Mouse (Mus musculus): ENCODE data around the gene Mymk. TPM values are rescaled to one million over a fixed set of nuclear protein-coding genes. Genes with fewer than 3 reads are reported as not detected.

Mymk gene
- total and polyA plus RNA-seq, 2 experiments: not detected

DNA sequence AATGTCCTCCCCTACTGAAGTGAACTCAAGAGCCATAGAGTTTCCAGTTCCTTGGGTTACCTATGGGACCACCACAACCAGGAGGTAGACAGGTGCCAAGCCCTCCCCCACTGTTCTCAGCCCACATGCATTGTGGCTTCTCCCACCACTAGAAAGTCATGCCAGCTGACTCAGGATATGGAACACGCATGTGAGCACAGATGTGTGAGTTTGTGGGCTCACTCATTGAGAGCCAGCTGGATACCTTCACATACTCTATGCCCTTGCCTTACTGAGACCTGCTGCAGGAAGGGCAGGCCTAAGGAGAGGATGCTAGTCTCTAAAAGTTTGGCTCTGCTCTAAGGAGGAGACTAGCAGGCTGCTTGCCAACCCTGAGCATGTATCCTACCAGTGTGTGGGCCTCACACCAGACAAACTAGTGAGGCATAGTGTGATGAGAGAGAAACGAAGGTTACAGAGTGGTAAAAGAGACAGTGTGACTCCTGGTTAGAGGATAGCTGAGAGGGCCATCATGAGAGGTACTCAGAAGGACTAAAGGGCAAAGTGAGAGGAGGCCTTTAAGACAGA is 1.6 kb downstream of the Mymk start:
- Histone ChIP-seq H3K79me2 (ENCODE audit: control insufficient read depth, insufficient read depth, low read length) (no peaks in the 10 kb centered on the region), H3K4me3 (ENCODE audit: insufficient read depth, low read depth, low read length) (no peak overlapping the region), H3K27ac (replicated peaks; ENCODE audit: insufficient read depth, low read depth, low read length) (no peak overlapping the region), H3K4me1 (ENCODE audit: control insufficient read depth, insufficient read depth, low read length) (no peaks in the 10 kb centered on the region), H3K36me3 (ENCODE audit: control insufficient read depth, insufficient read depth, low read length) (no peaks in the 10 kb centered on the region), H3K9ac (ENCODE audit: low read depth, low read length) (no peak overlapping the region), H3K27me3 (ENCODE audit: control insufficient read depth, insufficient read depth, low read length) (no peaks in the 10 kb centered on the region)
- WGBS: 88% methylated on average over 2 of the region's 2 CpGs
- TF ChIP-seq POLR2A (IDR thresholded peaks at IDR 0.05; ENCODE audit: extremely low read depth, insufficient read depth, low read length): no peak
- no peak for DNase-seq (ENCODE audit: extremely low read depth, low read depth, low spot score)

DNA sequence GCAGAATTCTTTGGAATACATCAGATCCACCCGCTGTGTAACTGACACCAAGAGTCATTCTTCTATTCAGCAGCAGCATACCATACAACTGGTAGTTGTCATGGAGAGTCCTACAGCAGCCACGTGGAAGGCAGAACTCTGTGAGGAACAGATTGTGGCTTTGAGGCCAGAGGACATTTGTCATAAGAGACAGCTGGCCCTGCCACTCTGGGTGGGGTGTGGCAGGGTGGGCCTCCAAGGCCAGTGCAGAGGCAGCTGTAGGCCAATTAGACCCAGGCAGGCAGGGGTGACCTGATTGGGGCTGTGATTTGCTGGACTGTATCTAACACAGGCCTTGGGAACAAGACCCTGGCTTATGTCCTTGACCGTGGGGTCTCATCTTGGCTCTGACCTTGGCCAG is 2.3 kb downstream of the Mymk start:
- WGBS: 76% methylated on average over 3 of the region's 3 CpGs
- no peaks in the 10 kb centered on the region for H3K27me3 ChIP-seq (ENCODE audit: control insufficient read depth, insufficient read depth, low read length)
- no peak for DNase-seq (ENCODE audit: extremely low read depth, low read depth, low spot score)
- no peak overlapping the region for H3K9ac ChIP-seq (ENCODE audit: low read depth, low read length)
- TF ChIP-seq POLR2A (IDR thresholded peaks at IDR 0.05; ENCODE audit: extremely low read depth, insufficient read depth, low read length) (no peak), CTCF (IDR thresholded peaks at IDR 0.05; ENCODE audit: low read depth, low read length) (no peak)
- no peak overlapping the region for H3K27ac ChIP-seq (replicated peaks; ENCODE audit: insufficient read depth, low read depth, low read length)
- H3K36me3 ChIP-seq (ENCODE audit: control insufficient read depth, insufficient read depth, low read length): no peaks in the 10 kb centered on the region
- H3K4me1 ChIP-seq (ENCODE audit: control insufficient read depth, insufficient read depth, low read length): no peaks in the 10 kb centered on the region
- H3K4me3 ChIP-seq (ENCODE audit: insufficient read depth, low read depth, low read length): no peak overlapping the region
- H3K79me2 ChIP-seq (ENCODE audit: control insufficient read depth, insufficient read depth, low read length): no peaks in the 10 kb centered on the region

DNA sequence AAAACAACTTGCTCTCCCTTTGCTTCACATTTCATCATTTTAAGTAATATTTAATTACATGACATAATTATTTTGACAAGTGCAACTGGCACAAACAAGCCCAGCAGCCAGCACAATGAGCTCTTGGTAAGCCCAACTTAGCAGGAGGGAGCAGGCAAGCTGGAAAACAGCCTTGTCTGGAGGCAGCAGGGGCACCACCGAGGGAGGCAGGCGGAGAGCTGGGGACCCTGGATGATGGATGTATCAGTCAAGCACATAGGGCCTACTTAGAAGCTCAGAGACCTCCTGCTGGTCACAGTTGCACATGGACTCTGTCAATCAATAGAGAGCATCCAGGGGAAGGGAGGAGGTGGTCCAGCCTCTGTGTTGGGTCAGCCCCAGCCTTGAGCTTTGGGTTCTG is 4.0 kb downstream of the Mymk start:
- H3K9ac ChIP-seq (ENCODE audit: low read depth, low read length): no peak overlapping the region
- 86% methylated on average over 2 of the region's 2 CpGs for WGBS

DNA sequence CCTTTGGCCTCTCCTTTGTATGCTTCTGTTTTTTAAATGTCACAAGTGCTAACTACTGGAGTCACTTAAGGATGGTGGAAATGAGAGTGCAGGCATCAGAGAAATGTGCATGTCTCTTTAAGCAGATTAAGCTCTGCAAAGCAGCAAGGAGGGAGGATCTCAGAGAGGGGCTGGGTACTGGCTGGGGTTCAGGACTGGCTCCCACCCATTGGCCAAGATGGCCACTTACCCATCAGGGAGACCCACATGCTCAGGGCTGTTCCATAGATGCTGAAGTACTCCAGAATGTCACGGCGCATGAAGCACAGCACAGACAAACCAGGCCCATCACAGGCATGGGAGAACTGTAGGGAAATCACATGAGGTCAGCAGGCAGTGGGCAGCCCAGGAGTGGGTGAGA is 4.9 kb downstream of the Mymk start:
- no peak overlapping the region for H3K27ac ChIP-seq (replicated peaks; ENCODE audit: insufficient read depth, low read depth, low read length)
- H3K79me2 ChIP-seq (ENCODE audit: control insufficient read depth, insufficient read depth, low read length): no peaks in the 10 kb centered on the region
- no peak overlapping the region for H3K4me3 ChIP-seq (ENCODE audit: insufficient read depth, low read depth, low read length)
- no peak for DNase-seq (ENCODE audit: extremely low read depth, low read depth, low spot score)
- TF ChIP-seq CTCF (IDR thresholded peaks at IDR 0.05; ENCODE audit: low read depth, low read length) (no peak), POLR2A (IDR thresholded peaks at IDR 0.05; ENCODE audit: extremely low read depth, insufficient read depth, low read length) (no peak)
- H3K36me3 ChIP-seq (ENCODE audit: control insufficient read depth, insufficient read depth, low read length): no peaks in the 10 kb centered on the region
- no peaks in the 10 kb centered on the region for H3K4me1 ChIP-seq (ENCODE audit: control insufficient read depth, insufficient read depth, low read length)
- WGBS: 95% methylated on average over 2 of the region's 2 CpGs
- H3K9ac ChIP-seq (ENCODE audit: low read depth, low read length): no peak overlapping the region
- no peaks in the 10 kb centered on the region for H3K27me3 ChIP-seq (ENCODE audit: control insufficient read depth, insufficient read depth, low read length)

More for the DNA sequence above, 4.0 kb downstream of the Mymk start:
- TF ChIP-seq CTCF (IDR thresholded peaks at IDR 0.05; ENCODE audit: low read depth, low read length) (no peak), POLR2A (IDR thresholded peaks at IDR 0.05; ENCODE audit: extremely low read depth, insufficient read depth, low read length) (no peak)
- Histone ChIP-seq H3K36me3 (ENCODE audit: control insufficient read depth, insufficient read depth, low read length) (no peaks in the 10 kb centered on the region), H3K27ac (replicated peaks; ENCODE audit: insufficient read depth, low read depth, low read length) (no peak overlapping the region), H3K79me2 (ENCODE audit: control insufficient read depth, insufficient read depth, low read length) (no peaks in the 10 kb centered on the region), H3K4me1 (ENCODE audit: control insufficient read depth, insufficient read depth, low read length) (no peaks in the 10 kb centered on the region), H3K27me3 (ENCODE audit: control insufficient read depth, insufficient read depth, low read length) (no peaks in the 10 kb centered on the region), H3K4me3 (ENCODE audit: insufficient read depth, low read depth, low read length) (no peak overlapping the region)
- no peak for DNase-seq (ENCODE audit: extremely low read depth, low read depth, low spot score)

DNA sequence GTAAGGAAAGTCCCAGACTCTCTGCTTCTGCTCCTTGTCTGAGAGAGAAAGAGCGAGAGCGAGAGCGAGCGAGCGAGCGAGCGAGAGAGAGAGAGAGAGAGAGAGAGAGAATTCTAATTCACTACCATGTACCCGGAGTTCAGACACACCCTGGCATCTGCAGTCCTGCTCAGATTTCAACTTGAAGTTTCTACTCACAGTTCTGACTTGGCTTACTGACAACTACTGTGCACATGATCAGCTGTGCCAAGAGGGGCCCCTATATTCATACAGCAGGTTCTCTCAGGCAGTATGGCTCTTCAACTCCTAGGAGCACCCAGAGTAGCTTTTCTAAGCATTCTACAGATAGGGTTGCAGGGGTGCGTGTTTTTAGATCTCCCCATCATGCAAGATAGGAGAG is 12.8 kb downstream of the Mymk start:
- 90% methylated on average over 9 of the region's 9 CpGs for WGBS
- DNase-seq (ENCODE audit: extremely low read depth, low read depth, low spot score): no peak
- TF ChIP-seq CTCF (IDR thresholded peaks at IDR 0.05; ENCODE audit: low read depth, low read length): no peak
- no peak for TF ChIP-seq POLR2A (IDR thresholded peaks at IDR 0.05; ENCODE audit: extremely low read depth, insufficient read depth, low read length)
- Histone ChIP-seq H3K4me3 (ENCODE audit: insufficient read depth, low read depth, low read length) (no peak overlapping the region), H3K9ac (ENCODE audit: low read depth, low read length) (no peak overlapping the region), H3K79me2 (ENCODE audit: control insufficient read depth, insufficient read depth, low read length) (no peaks in the 10 kb centered on the region), H3K27ac (replicated peaks; ENCODE audit: insufficient read depth, low read depth, low read length) (no peak overlapping the region), H3K27me3 (ENCODE audit: control insufficient read depth, insufficient read depth, low read length) (no peaks in the 10 kb centered on the region), H3K4me1 (ENCODE audit: control insufficient read depth, insufficient read depth, low read length) (no peaks in the 10 kb centered on the region), H3K36me3 (ENCODE audit: control insufficient read depth, insufficient read depth, low read length) (no peaks in the 10 kb centered on the region)

DNA sequence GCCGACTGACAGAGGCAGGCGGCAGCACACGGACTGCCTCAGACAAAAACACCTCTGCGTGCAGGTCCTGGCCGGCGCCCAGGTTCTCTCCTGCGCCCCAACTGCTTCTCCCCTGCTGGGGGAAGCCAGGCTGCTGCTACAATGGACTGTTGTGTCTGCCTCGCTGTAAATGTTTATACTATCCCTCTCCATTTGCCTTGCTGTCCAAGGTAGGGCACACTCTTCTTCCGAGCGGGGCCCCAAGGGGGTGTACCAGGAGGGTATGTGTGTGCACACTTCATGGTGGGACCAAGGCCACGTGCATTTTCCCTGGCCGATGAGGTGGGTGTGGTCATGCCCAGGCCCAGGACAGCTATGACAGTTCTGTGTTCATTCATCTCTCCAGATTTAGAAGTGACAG is 13.2 kb downstream of the Mymk start:
- Histone ChIP-seq H3K79me2 (ENCODE audit: control insufficient read depth, insufficient read depth, low read length) (no peaks in the 10 kb centered on the region), H3K4me3 (ENCODE audit: insufficient read depth, low read depth, low read length) (no peak overlapping the region), H3K4me1 (ENCODE audit: control insufficient read depth, insufficient read depth, low read length) (no peaks in the 10 kb centered on the region), H3K27ac (replicated peaks; ENCODE audit: insufficient read depth, low read depth, low read length) (no peak overlapping the region), H3K9ac (ENCODE audit: low read depth, low read length) (no peak overlapping the region), H3K27me3 (ENCODE audit: control insufficient read depth, insufficient read depth, low read length) (no peaks in the 10 kb centered on the region), H3K36me3 (ENCODE audit: control insufficient read depth, insufficient read depth, low read length) (no peaks in the 10 kb centered on the region)
- DNase-seq (ENCODE audit: extremely low read depth, low read depth, low spot score): no peak
- 73% methylated on average over 12 of the region's 12 CpGs for WGBS
- TF ChIP-seq CTCF (IDR thresholded peaks at IDR 0.05; ENCODE audit: low read depth, low read length) (no peak), POLR2A (IDR thresholded peaks at IDR 0.05; ENCODE audit: extremely low read depth, insufficient read depth, low read length) (no peak)
